ENCODE assay signal across 8 mouse cellular contexts in the genomic region with DNA sequence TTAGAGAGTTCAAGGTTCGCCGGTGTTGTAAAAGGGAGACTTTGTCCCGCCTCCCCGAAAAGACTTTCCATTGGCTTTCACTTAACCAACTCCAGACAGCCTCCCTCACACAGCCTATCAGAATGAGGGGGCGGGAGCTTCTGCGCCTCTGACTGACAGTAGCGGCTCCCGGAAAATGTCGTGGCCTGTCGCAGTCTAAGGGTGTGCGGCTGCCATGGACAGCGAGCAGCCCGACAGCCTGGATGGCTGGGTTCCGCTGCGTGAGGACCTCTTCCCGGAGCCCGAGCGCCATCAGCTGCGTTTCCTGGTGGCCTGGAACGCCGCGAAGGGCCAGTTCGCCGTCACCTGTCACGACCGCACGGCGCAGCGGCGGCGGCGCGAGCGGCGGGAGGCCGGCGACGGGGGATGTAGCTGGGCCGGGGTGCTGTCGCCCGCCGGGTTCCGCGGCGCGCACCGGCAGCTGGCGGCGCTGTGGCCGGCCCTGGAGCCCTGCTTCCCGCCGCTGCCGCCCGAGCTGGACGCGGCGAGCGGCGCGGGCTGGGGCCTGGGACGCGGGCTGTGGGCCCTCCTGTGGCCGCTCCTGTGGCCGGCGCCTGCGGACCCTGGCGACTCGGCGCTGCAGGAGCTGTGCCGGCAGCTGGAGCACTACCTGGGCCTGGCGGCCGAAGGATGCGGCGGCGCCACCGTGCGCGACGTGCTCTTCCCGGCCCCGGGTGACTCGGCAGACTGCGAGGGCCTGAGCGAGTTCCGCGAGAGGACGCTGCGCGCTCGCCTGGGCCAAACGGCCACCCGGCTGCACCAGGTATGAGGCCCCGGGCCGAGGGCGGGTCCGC. TPM values are rescaled to one million over a fixed set of nuclear protein-coding genes. Genes with fewer than 3 reads are reported as not detected.
DNase-seq lines count a peak whose midpoint lies in the region; ATAC-seq and TF ChIP-seq lines count a peak whose summit lies in the region.

A gene (plus strand): TSS at position 159 of the 833 bp plus-strand sequence.

- no peak for TF ChIP-seq CTCF in G1E (IDR thresholded peaks at IDR 0.05; ENCODE audit: low read depth, low read length)
- peak; percentile 38; the same call in 1 of the 2 replicates for TF ChIP-seq CTCF in layer of hippocampus, adult 2 months (conservative IDR thresholded peaks at IDR 0.05)
- no peak for TF ChIP-seq CTCF in lung, embryonic 14.5 days (IDR thresholded peaks at IDR 0.05; ENCODE audit: low read depth)
- TF ChIP-seq CTCF in olfactory bulb, adult 2 months (IDR thresholded peaks at IDR 0.05; ENCODE audit: insufficient read depth, low read depth, low read length): no peak
- peak; percentile 56; the same call in 1 of the 2 replicates for TF ChIP-seq CTCF in thymus, adult 2 months (IDR thresholded peaks at IDR 0.05; ENCODE audit: borderline replicate concordance, control insufficient read depth, extremely low read depth, insufficient read depth, low read length, poor library complexity)

- WGBS in forebrain, embryonic 16.5 days: under 1% methylated on average over 71 of the region's 96 CpGs
- WGBS in lung, embryonic 14.5 days: under 1% methylated on average over 86 of the region's 96 CpGs
- WGBS in olfactory bulb, adult 2 months: under 1% methylated on average over 96 of the region's 96 CpGs
- 3% methylated on average over 96 of the region's 96 CpGs for WGBS in thymus, adult 2 months

- intact Hi-C loops in heart, postnatal 36 days (cut with DNase I): loop anchor here (2.0 to 10.0 kb wide), 4 partner anchors 49 to 363 kb away; a partner anchor contains a TSS

- peak within 1 kb of the TSS; percentile 94 for H3K4me3 ChIP-seq in G1E (ENCODE audit: low read depth, low read length)
- peak within 1 kb of the TSS; percentile 79 for H3K4me3 ChIP-seq in forebrain, embryonic 16.5 days (replicated peaks; ENCODE audit: low read length)
- H3K4me3 ChIP-seq in layer of hippocampus, adult 2 months: peak within 1 kb of the TSS; percentile 85
- peak within 1 kb of the TSS; percentile 85 for H3K4me3 ChIP-seq in lung, embryonic 14.5 days (ENCODE audit: low read depth, low read length)
- H3K4me3 ChIP-seq in olfactory bulb, adult 2 months (ENCODE audit: insufficient read depth, low read depth, low read length): peak within 1 kb of the TSS; percentile 98
- peak within 1 kb of the TSS; percentile 94 for H3K4me3 ChIP-seq in thymus, adult 2 months (ENCODE audit: control insufficient read depth, insufficient read depth, low read length)

- peak within 1 kb of the TSS; percentile 86 for H3K9ac ChIP-seq in forebrain, embryonic 16.5 days (replicated peaks; ENCODE audit: low read depth, low read length)
- peak within 1 kb of the TSS; percentile 77 for H3K9ac ChIP-seq in lung, embryonic 14.5 days

- peaks cover 27% of the 10 kb centered on the region for H3K36me3 ChIP-seq in G1E (replicated peaks)
- H3K36me3 ChIP-seq in forebrain, embryonic 16.5 days (ENCODE audit: control insufficient read depth, insufficient read depth): no peaks in the 10 kb centered on the region
- peaks cover 14% of the 10 kb centered on the region for H3K36me3 ChIP-seq in lung, embryonic 14.5 days (ENCODE audit: insufficient read depth)
- no peaks in the 10 kb centered on the region; the same call in 1 of the 2 replicates for H3K36me3 ChIP-seq in thymus, adult 2 months (ENCODE audit: control insufficient read depth, insufficient read depth, low read length)

- peak; percentile 94 for DNase-seq in G1E (ENCODE audit: low spot score)
- peak; percentile 90 to 97 for DNase-seq in cerebellum, adult 18-20 months
- peak; percentile 89 to 91 for DNase-seq in heart, postnatal 36 days
- DNase-seq in layer of hippocampus, adult 2 months (ENCODE audit: low spot score in 2 of 2): peak; percentile 91 to 95
- DNase-seq in lung, embryonic 14.5 days: peak; percentile 96
- DNase-seq in thymus, adult 2 months: peak; percentile 93

- peak within 1 kb of the TSS; percentile 67 for H3K4me2 ChIP-seq in forebrain, embryonic 16.5 days (ENCODE audit: low read length)
- H3K4me2 ChIP-seq in lung, embryonic 14.5 days: peak within 1 kb of the TSS; percentile 80

- peak; percentile 89 for TF ChIP-seq POLR2A in olfactory bulb, adult 2 months (IDR thresholded peaks at IDR 0.05; ENCODE audit: insufficient read depth, low read depth, low read length)
- peak; percentile 94 for TF ChIP-seq POLR2A in thymus, adult 2 months (IDR thresholded peaks at IDR 0.05; ENCODE audit: control insufficient read depth, extremely low read depth, insufficient read depth, low read length, poor library complexity)

- H3K27me3 ChIP-seq in G1E (ENCODE audit: insufficient read depth, low read length): peaks cover 4% of the 10 kb centered on the region
- no peaks in the 10 kb centered on the region for H3K27me3 ChIP-seq in forebrain, embryonic 16.5 days (replicated peaks; ENCODE audit: control insufficient read depth, insufficient read depth, low read length)
- no peaks in the 10 kb centered on the region for H3K27me3 ChIP-seq in lung, embryonic 14.5 days (ENCODE audit: insufficient read depth, low read length)
- H3K27me3 ChIP-seq in thymus, adult 2 months (ENCODE audit: control insufficient read depth, insufficient read depth, low read length): no peaks in the 10 kb centered on the region

- peaks cover 36% of the 10 kb centered on the region for H3K4me1 ChIP-seq in G1E (ENCODE audit: insufficient read depth, low read depth, low read length)
- H3K4me1 ChIP-seq in forebrain, embryonic 16.5 days (replicated peaks; ENCODE audit: control insufficient read depth, insufficient read depth, low read length): peaks cover 17% of the 10 kb centered on the region
- H3K4me1 ChIP-seq in lung, embryonic 14.5 days (ENCODE audit: insufficient read depth): 0 out of 2 replicates have a peak, but pooled peaks cover 5% of the 10 kb centered on the region
- H3K4me1 ChIP-seq in olfactory bulb, adult 2 months (ENCODE audit: control insufficient read depth, insufficient read depth, low read length): peaks cover 7% of the 10 kb centered on the region; the same call in 1 of the 2 replicates
- peaks cover 11% of the 10 kb centered on the region for H3K4me1 ChIP-seq in thymus, adult 2 months (replicated peaks; ENCODE audit: control insufficient read depth, insufficient read depth, low read length)

- peak within 1 kb of the TSS; percentile 94 for H3K27ac ChIP-seq in forebrain, embryonic 16.5 days (ENCODE audit: low read length)
- peak within 1 kb of the TSS; percentile 96 for H3K27ac ChIP-seq in layer of hippocampus, adult 2 months
- H3K27ac ChIP-seq in lung, embryonic 14.5 days (ENCODE audit: low read depth): peak within 1 kb of the TSS; percentile 92
- peak within 1 kb of the TSS; percentile 94 for H3K27ac ChIP-seq in olfactory bulb, adult 2 months (ENCODE audit: insufficient read depth, low read depth, low read length)
- peak within 1 kb of the TSS; percentile 34; the same call in 1 of the 2 replicates for H3K27ac ChIP-seq in thymus, adult 2 months (ENCODE audit: control insufficient read depth, insufficient read depth, low read length)

- no peaks in the 10 kb centered on the region for H3K9me3 ChIP-seq in G1E (replicated peaks)
- H3K9me3 ChIP-seq in forebrain, embryonic 16.5 days (ENCODE audit: control insufficient read depth, low read length): no peaks in the 10 kb centered on the region
- no peaks in the 10 kb centered on the region for H3K9me3 ChIP-seq in lung, embryonic 14.5 days (ENCODE audit: low read depth, low read length)

- ATAC-seq in G1E (ENCODE audit: extremely low read depth, insufficient number of reproducible peaks, low FRiP score, poor library complexity, severe bottlenecking): peak; percentile 94
- ATAC-seq in forebrain, embryonic 16.5 days: peak; percentile 100
- ATAC-seq in lung, embryonic 14.5 days (ENCODE audit: insufficient read depth): peak; percentile 100

RNA-seq across cellular contexts. Expression of the gene that starts here (rescaled TPM):
- 35.3 and 40.6 TPM in 2 replicates for total RNA-seq in G1E (2014; fragmentation: Nextera tagmentation)
- total RNA-seq in G1E (2017): 19.2 and 25.3 TPM in 2 replicates
- polyA plus RNA-seq in G1E (2012): 22.5 and 23.6 TPM in 2 replicates
- polyA plus RNA-seq in forebrain, embryonic 16.5 days (2015; fragmentation: Nextera tagmentation; extraction: Ambion mirVana): 3.6 and 6.0 TPM in 2 replicates
- 10 to 100 TPM in 1 of 2 experiments, 1 to 10 TPM in 1; 10.0 to 10.5 TPM for total RNA-seq in heart, postnatal 36 days (2021)
- 10 to 100 TPM; 19.0 to 22.8 TPM for total RNA-seq in layer of hippocampus, adult 2 months (2021)
- polyA plus RNA-seq in lung, embryonic 14.5 days (2014; fragmentation: Nextera tagmentation; extraction: Ambion mirVana): 8.0 and 9.3 TPM in 2 replicates
- not detected in 2 replicates for polyA plus RNA-seq in olfactory bulb, adult 2 months (2012; ENCODE audit: insufficient read depth, insufficient read length, low replicate concordance, missing spikeins)
- 29.8 and 30.4 TPM in 2 replicates for polyA plus RNA-seq in thymus, adult 2 months (2012; rRNA removed)

Comparison
In these comparisons a context has a peak if more than half of its experiments do, and no peak if none do; other contexts are left out.
1. Peak in every context shown above with its lines: DNase-seq, ATAC-seq, H3K4me3 ChIP-seq and H3K27ac ChIP-seq.
2. CTCF ChIP-seq: peak in layer of hippocampus, adult 2 months (single experiment) and thymus, adult 2 months (single experiment); none in G1E (single experiment), lung, embryonic 14.5 days (single experiment) and olfactory bulb, adult 2 months (single experiment).
3. H3K27ac ChIP-seq: peak in every context shown above with its lines; median percentile 96 in layer of hippocampus, adult 2 months; 94 in forebrain, embryonic 16.5 days; 94 in olfactory bulb, adult 2 months; 92 in lung, embryonic 14.5 days; 34 in thymus, adult 2 months.